Comparison of ENCODE assay signal across 20 mouse cellular contexts in the genomic region with DNA sequence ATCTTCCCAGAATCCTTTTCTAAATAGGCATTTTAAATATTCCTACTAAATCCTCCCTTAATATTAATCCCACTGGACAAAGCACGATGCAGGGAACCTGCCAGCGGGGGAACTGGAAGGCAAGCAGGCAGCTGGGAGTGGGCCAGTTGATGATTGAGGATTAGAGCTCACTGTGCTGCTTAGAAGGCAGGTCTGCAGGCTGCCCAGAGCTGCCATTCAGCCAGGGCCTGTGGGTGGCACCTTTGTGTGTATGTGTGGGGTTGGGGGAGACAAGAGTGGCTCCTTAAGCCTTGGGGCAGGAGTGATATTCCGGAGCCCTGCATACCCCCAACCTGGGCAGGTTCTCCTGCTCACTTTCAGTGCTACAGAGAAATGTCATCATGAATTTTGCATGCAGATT.
DNase-seq lines count a peak whose midpoint lies in the region; ATAC-seq lines count a peak whose summit lies in the region.
"Had no signal": no experiment of that assay in that cellular context is flagged by ENCODE, and none has a peak within 500 bp of the region (broad histone marks: within the 10 kb centered on the region; RNA-seq: fewer than 3 reads in every experiment).

No protein-coding gene starts in this region.

- H3K9me3 ChIP-seq in forebrain, embryonic 16.5 days (ENCODE audit: control insufficient read depth, low read length) = no peaks in the 10 kb centered on the region
- H3K9me3 ChIP-seq in forebrain, embryonic 10.5 days = no peaks in the 10 kb centered on the region
- no peaks in the 10 kb centered on the region for H3K9me3 ChIP-seq in midbrain, embryonic 12.5 days
- H3K9me3 ChIP-seq in midbrain, embryonic 10.5 days (replicated peaks) = no peaks in the 10 kb centered on the region
- no peaks in the 10 kb centered on the region for H3K9me3 ChIP-seq in midbrain, embryonic 14.5 days (ENCODE audit: control insufficient read depth, low read length)
- H3K9me3 ChIP-seq: liver, embryonic 15.5 days; neural tube, embryonic 15.5 days had no signal

- WGBS in forebrain, embryonic 16.5 days = 32% methylated on average over 3 of the region's 3 CpGs
- WGBS in forebrain, embryonic 10.5 days = 43% methylated on average over 3 of the region's 3 CpGs
- 42% methylated on average over 3 of the region's 3 CpGs for WGBS in midbrain, embryonic 12.5 days
- 49% methylated on average over 3 of the region's 3 CpGs for WGBS in midbrain, embryonic 10.5 days
- 35% methylated on average over 3 of the region's 3 CpGs for WGBS in midbrain, embryonic 14.5 days

- DNase-seq in forebrain, embryonic 10.5 days (ENCODE audit: extremely low spot score, low spot score) = no peak
- DNase-seq in midbrain, embryonic 10.5 days (ENCODE audit: low spot score) = no peak
- peak; percentile 65 for DNase-seq in midbrain, embryonic 14.5 days
- peak; percentile 29 for DNase-seq in retina, postnatal 7 days (ENCODE audit: low read depth, low spot score)
- no peak for DNase-seq in adrenal gland, postnatal 10 days
- DNase-seq: cerebellum, adult 11 months; gastrocnemius, postnatal 25 days; heart, postnatal 36 days; kidney, adult 11 months; kidney, postnatal 25 days; lung, postnatal 10 days; right cerebral cortex, adult 18-20 months; thymus, adult 18-20 months had no signal

- H3K4me1 ChIP-seq in forebrain, embryonic 16.5 days (replicated peaks; ENCODE audit: control insufficient read depth, insufficient read depth, low read length) = peaks cover 4% of the 10 kb centered on the region; the same call in 1 of the 2 replicates
- H3K4me1 ChIP-seq in forebrain, embryonic 10.5 days = peaks cover 36% of the 10 kb centered on the region
- no peaks in the 10 kb centered on the region for H3K4me1 ChIP-seq in midbrain, embryonic 12.5 days
- H3K4me1 ChIP-seq in midbrain, embryonic 10.5 days = peaks cover 14% of the 10 kb centered on the region
- peaks cover 9% of the 10 kb centered on the region; the same call in 1 of the 2 replicates for H3K4me1 ChIP-seq in midbrain, embryonic 14.5 days (ENCODE audit: control insufficient read depth, insufficient read depth, low read length)

- no peak overlapping the region for H3K9ac ChIP-seq in forebrain, embryonic 16.5 days (replicated peaks; ENCODE audit: low read depth, low read length)
- no peak overlapping the region for H3K9ac ChIP-seq in midbrain, embryonic 12.5 days (replicated peaks)
- H3K9ac ChIP-seq in midbrain, embryonic 14.5 days (replicated peaks; ENCODE audit: low read length) = no peak overlapping the region
- H3K9ac ChIP-seq: liver, embryonic 15.5 days; neural tube, embryonic 15.5 days had no signal

- no peak overlapping the region for H3K4me3 ChIP-seq in forebrain, embryonic 16.5 days (replicated peaks; ENCODE audit: low read length)
- H3K4me3 ChIP-seq in forebrain, embryonic 10.5 days = no peak overlapping the region
- H3K4me3 ChIP-seq in midbrain, embryonic 12.5 days = no peak overlapping the region
- H3K4me3 ChIP-seq in midbrain, embryonic 10.5 days = no peak overlapping the region
- H3K4me3 ChIP-seq in midbrain, embryonic 14.5 days (replicated peaks; ENCODE audit: low read depth, low read length) = no peak overlapping the region
- H3K4me3 ChIP-seq: liver, embryonic 15.5 days; myocyte; neural tube, embryonic 15.5 days had no signal

- no peaks in the 10 kb centered on the region for H3K27me3 ChIP-seq in forebrain, embryonic 16.5 days (replicated peaks; ENCODE audit: control insufficient read depth, insufficient read depth, low read length)
- H3K27me3 ChIP-seq in forebrain, embryonic 10.5 days (ENCODE audit: poor library complexity, severe bottlenecking) = no peaks in the 10 kb centered on the region
- H3K27me3 ChIP-seq in midbrain, embryonic 12.5 days = no peaks in the 10 kb centered on the region
- no peaks in the 10 kb centered on the region for H3K27me3 ChIP-seq in midbrain, embryonic 10.5 days (ENCODE audit: low read depth, poor library complexity, severe bottlenecking)
- no peaks in the 10 kb centered on the region for H3K27me3 ChIP-seq in midbrain, embryonic 14.5 days (ENCODE audit: control insufficient read depth, insufficient read depth, low read length)
- H3K27me3 ChIP-seq: liver, embryonic 15.5 days; neural tube, embryonic 15.5 days had no signal

- no peaks in the 10 kb centered on the region for H3K36me3 ChIP-seq in forebrain, embryonic 16.5 days (ENCODE audit: control insufficient read depth, insufficient read depth)
- no peaks in the 10 kb centered on the region for H3K36me3 ChIP-seq in forebrain, embryonic 10.5 days (replicated peaks)
- H3K36me3 ChIP-seq in midbrain, embryonic 12.5 days = no peaks in the 10 kb centered on the region
- no peaks in the 10 kb centered on the region for H3K36me3 ChIP-seq in midbrain, embryonic 10.5 days
- no peaks in the 10 kb centered on the region for H3K36me3 ChIP-seq in midbrain, embryonic 14.5 days (ENCODE audit: control insufficient read depth, insufficient read depth, low read length)
- H3K36me3 ChIP-seq: liver, embryonic 15.5 days; neural tube, embryonic 15.5 days had no signal

- no peak overlapping the region for H3K4me2 ChIP-seq in forebrain, embryonic 16.5 days (ENCODE audit: low read length)
- no peak overlapping the region for H3K4me2 ChIP-seq in midbrain, embryonic 12.5 days (replicated peaks)
- no peak overlapping the region for H3K4me2 ChIP-seq in midbrain, embryonic 14.5 days (ENCODE audit: low read length)
- H3K4me2 ChIP-seq: liver, embryonic 15.5 days; neural tube, embryonic 15.5 days had no signal

- ATAC-seq in forebrain, embryonic 16.5 days = 0 out of 2 replicates have a peak, but pooled peaks have one; percentile 38
- ATAC-seq in midbrain, embryonic 12.5 days (ENCODE audit: low FRiP score, low read depth) = peak; percentile 47; the same call in 1 of the 2 replicates
- peak; percentile 57; the same call in 1 of the 2 replicates for ATAC-seq in midbrain, embryonic 14.5 days (ENCODE audit: low FRiP score, low TSS enrichment)
- ATAC-seq: CD4-positive, CD25-positive, alpha-beta regulatory T cell, adult 4 months; hindbrain, postnatal 0 days had no signal

- no peak overlapping the region for H3K27ac ChIP-seq in forebrain, embryonic 16.5 days (ENCODE audit: low read length)
- H3K27ac ChIP-seq in forebrain, embryonic 10.5 days = no peak overlapping the region
- H3K27ac ChIP-seq in midbrain, embryonic 12.5 days (replicated peaks) = 0 out of 2 replicates have a peak overlapping the region, but pooled peaks have one; percentile 25
- H3K27ac ChIP-seq in midbrain, embryonic 10.5 days (replicated peaks) = no peak overlapping the region
- H3K27ac ChIP-seq in midbrain, embryonic 14.5 days (replicated peaks; ENCODE audit: low read depth, low read length) = peak overlapping the region; percentile 64; the same call in 1 of the 2 replicates
- H3K27ac ChIP-seq: hindbrain, postnatal 0 days; liver, embryonic 15.5 days; neural tube, embryonic 15.5 days had no signal

Comparison
In these comparisons a context has a peak if more than half of its experiments do, and no peak if none do; other contexts are left out.
1. H3K27ac ChIP-seq: peak in midbrain, embryonic 12.5 days (single experiment) and midbrain, embryonic 14.5 days (single experiment); none in forebrain, embryonic 16.5 days (single experiment), forebrain, embryonic 10.5 days (single experiment) and midbrain, embryonic 10.5 days (single experiment).
2. DNase-seq: peak in midbrain, embryonic 14.5 days (single experiment) and retina, postnatal 7 days (single experiment); none in forebrain, embryonic 10.5 days (single experiment), midbrain, embryonic 10.5 days (single experiment) and adrenal gland, postnatal 10 days (single experiment).
3. Peak in every context shown above with its lines, with median percentiles within 50 percentile points of each other: ATAC-seq.